Mouse (Mus musculus) lung, postnatal 0 days (tissue): ENCODE measurements around the gene Arxes2.

Experiments
- CTCF ChIP-seq: IDR thresholded peaks from 2 replicates; pipeline ENCODE4 v1.5.1; 2016; ENCODE audit warnings: antibody characterized with exemption, mild to moderate bottlenecking
- EP300 ChIP-seq: IDR thresholded peaks from 2 replicates; pipeline ENCODE4 v1.6.1; 2016; ENCODE audit warnings: antibody characterized with exemption, mild to moderate bottlenecking, control low read depth

DNA sequence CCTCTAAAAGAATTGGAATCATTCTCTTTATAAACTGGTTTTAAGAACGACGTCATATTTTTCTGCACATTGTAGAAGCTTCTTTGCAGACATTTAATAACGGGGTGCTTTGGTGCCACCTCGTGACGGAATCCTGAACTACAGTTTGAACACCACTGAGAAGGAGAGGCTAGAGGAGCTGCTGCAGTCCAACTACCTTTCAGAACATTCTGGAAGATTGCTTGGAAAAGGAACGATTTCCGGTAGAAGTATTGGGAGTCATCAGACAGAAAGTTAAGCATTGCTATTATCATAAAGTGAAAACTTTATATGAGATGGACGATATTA, 18.4 kb upstream of the Arxes2 start:
- TF ChIP-seq CTCF (peak; percentile 70), EP300 (no peak)
